Mouse (Mus musculus): Measurements from ENCODE around the gene Upk1a.

GRCm38 (mm10) chr7:30615049-30615760, 2.6 kb upstream of the Upk1a start:
- TF ChIP-seq CTCF (conservative IDR thresholded peaks at IDR 0.05; ENCODE audit: insufficient read depth, insufficient read length, low read depth, low read length), result no peak
- no peak for TF ChIP-seq POLR2A (IDR thresholded peaks at IDR 0.05; ENCODE audit: low read depth, low read length)
